Mouse (Mus musculus): ENCODE results near the gene Ajuba.

DNA sequence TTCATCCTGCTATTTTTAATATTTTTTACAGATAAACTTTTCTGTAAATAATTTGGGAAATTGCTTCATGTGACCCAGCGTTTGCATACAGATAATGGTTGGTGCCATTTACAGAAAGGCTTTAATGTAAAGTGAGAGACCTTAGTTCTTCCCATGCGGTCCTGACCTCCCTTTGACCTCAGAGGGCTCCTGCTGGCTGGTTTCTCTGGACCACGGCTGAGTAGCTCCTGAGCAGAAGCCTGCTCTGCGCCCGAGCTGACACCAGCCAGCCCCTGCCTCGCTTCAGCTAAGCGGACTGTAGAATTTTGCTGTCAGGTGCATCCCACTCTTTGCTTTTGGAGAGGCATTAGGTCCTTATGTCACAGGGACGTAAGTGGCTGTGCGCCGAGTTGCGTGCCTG is 36.6 kb downstream of the Ajuba start:
- no peak for TF ChIP-seq POLR2A (IDR thresholded peaks at IDR 0.05; ENCODE audit: borderline replicate concordance, insufficient read depth, low read length)
- TF ChIP-seq CTCF (IDR thresholded peaks at IDR 0.05; ENCODE audit: borderline replicate concordance, insufficient read depth, low read depth, low read length) = no peak

Data from cerebellum, adult 2 months (tissue).